Mouse (Mus musculus): Measurements from ENCODE around the gene Lrrc57. TPM values are rescaled to one million over a fixed set of nuclear protein-coding genes. Genes with fewer than 3 reads are reported as not detected.

Lrrc57 gene
- total RNA-seq, 4 experiments from 2014 or later: 27.0 to 37.3 (median 29.3) TPM

Other genes with a start within 250 kb of the Lrrc57 start
- 10 to 100 TPM; 14.2 to 18.3 (median 16.2) TPM for gene Ganc, start 205.6 kb downstream of the Lrrc57 start, total RNA-seq (2022)
- gene Tmem87a, start 205.4 kb downstream of the Lrrc57 start, total RNA-seq (2022): 10 to 100 TPM; 36.3 to 37.0 (median 36.4) TPM
- gene Capn3, start 153.5 kb downstream of the Lrrc57 start, total RNA-seq (2022): 10 to 100 TPM in 1 of 4 experiments, 1 to 10 TPM in 3; 3.5 to 12.5 (median 5.0) TPM
- 100 to 1,000 TPM; 163 to 184 (median 173) TPM for gene Zfp106, start 45.7 kb downstream of the Lrrc57 start, total RNA-seq (2022)
- gene Snap23, start 41.8 kb downstream of the Lrrc57 start, total RNA-seq (2022): 10 to 100 TPM; 20.0 to 22.9 (median 21.3) TPM
- gene Haus2, start 137 bp downstream of the Lrrc57 start, total RNA-seq (2022): 10 to 100 TPM; 12.9 to 16.1 (median 14.1) TPM
- gene Stard9, start 19.6 kb upstream of the Lrrc57 start, total RNA-seq (2022): 10 to 100 TPM in 3 of 4 experiments, 1 to 10 TPM in 1; 9.9 to 11.5 (median 11.3) TPM
- gene Cdan1, start 240.6 kb upstream of the Lrrc57 start, total RNA-seq (2022): 10 to 100 TPM; 23.6 to 33.2 (median 27.9) TPM
- gene Ttbk2, start 241.1 kb upstream of the Lrrc57 start, total RNA-seq (2022): 100 to 1,000 TPM in 1 of 4 experiments, 10 to 100 TPM in 3; 80.3 to 100 (median 90.6) TPM

Data from left cerebral cortex, adult 8-10 months (tissue).